Mouse (Mus musculus): ENCODE results near the gene Dnmt1. TPM values are rescaled to one million over a fixed set of nuclear protein-coding genes. Genes with fewer than 3 reads are reported as not detected.

Dnmt1 gene
- polyA plus RNA-seq (2017; shearing (Covaris generic)), result 10 to 100 TPM; 43.0 to 75.2 TPM

DNA sequence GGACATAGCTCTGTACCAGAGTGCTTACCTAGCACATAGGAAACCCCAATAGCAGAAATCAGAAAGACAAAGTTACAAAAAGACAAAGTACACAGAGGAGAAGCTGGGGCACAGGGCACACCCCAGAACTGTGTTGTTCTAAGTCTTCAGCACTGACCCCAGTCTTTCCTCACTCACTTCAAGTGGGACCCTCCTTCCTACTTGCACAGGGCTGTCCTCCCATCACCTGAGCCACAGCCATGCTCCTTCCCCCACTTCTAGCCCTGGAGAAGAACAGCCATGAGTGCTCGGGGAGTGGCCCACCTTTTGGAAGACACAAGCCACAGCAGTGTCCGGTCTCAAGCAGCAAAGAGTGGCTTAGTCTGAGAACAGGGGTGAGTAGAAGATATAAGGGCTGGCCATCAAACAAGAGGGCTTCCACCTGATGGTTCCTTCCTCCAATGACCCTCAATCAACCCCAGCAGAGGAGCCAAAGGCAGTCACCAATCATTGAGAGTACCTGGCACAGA, at the start of gene Dnmt1:
Dnmt1 (minus strand) TSS at position 459 of the 509 bp plus-strand sequence.
- no peak for ATAC-seq

DNA sequence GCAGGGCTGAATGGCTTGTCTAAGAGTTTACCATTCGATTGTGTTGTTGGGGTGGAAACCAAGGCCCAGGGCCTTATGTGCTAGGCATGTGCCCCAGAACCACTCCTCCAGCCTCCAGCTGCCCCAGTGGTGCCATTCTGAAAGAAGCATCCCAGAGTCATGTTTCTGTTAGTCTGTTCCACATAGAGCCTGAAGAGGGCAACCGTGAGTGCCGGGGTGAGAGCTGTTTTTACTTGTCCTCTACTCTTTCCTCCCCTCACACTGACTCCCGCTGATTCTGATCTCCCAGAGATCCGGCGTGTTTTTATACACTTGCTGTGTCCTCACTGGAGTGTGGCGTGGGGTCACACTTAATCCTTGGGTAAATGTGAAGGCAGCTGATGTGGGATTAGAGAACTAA, 48.3 kb upstream of the Dnmt1 start:
- no peak for ATAC-seq

DNA sequence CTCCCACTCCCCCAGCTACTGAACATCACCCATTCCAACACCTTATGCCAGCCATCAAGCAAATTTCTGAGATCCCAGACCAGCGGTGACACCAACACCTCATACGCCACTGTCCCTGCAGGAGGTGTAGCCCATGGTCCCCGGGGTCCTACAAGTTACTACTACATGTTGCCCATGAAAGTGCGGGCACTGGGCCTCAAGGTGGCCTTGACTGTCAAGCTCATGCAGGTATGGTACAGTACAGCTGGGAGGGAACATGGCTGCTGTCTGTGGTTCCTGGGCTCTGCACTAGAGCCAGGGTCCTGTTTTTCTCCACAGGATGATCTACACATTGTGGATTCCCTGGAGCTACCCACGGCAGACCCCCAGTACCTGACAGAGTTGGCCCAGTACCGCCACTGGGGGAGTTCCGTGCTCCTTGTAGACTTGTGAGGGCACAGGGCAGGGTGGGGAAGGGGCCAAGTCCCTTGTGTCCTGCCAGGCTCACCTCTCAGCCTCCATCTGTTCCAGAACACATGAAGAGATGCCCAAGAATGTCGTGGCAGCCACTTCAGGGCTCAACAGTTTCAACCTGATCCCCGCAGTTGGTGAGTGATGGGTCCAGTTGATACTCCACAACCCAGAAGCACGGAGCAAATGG, 47.7 kb upstream of the Dnmt1 start:
- no peak for ATAC-seq

DNA sequence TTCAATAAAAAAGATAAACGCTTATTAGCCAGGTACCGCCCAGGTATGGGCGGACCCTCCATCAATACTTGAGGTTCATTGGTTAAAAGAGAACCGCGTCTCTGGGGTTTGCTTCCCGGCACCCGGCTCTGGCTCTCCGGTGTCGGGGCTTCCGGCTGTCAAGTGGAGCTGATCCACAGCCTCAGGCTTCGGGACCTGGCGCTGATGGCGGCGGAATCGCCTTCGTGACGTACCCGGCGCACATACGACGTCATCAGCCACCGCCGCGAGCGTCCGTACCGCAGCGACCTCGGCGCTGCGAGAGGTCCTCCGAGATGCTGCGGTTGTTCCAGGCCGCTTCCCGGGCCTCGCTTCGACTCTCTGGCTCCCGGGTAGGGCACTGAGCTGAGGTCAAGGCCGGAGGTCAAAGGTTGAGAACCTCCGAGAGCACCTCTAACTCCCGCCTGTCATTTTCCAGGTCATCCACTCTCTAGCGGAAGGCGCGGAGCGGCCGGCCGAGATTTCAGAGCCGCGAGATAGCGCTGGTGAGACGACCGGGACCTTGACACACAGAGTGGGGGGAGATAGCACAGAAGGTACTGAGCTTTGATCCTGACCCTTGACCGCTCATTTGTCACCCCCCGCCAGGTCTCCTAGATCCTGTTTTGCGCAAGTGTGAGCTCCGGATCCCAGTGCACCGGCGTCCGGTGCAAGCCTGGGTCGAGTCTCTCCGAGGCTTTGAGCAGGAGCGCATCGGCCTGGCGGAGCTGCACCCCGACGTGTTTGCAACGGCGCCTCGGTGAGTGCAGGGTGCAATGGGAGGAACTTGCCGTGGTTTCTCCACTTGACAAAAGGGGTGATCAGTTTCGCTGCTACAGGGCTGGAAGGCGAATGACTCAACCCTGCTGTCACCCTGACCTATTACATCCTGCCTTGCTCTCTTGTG, 43.2 kb upstream of the Dnmt1 start, which contains the start of gene Mrpl4:
Mrpl4 (plus strand) TSS at position 112 of the 925 bp plus-strand sequence.
- peak; percentile 86 for ATAC-seq

DNA sequence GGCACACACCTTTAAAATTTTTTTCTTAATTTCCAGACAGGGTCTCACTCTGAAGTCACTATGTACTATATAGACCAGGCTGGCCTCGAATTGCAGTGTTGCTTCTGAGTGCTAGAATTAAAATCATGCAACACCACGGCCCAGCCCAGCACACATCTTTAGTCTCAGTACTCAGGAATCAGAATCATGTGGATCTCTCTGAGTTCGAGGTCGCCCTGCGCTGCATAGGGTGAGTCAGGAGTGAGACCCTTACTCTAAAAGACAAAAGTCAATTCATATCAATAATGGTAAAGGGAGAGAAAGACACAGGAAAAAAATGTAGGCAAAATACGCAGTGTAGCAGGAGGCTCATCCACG, 42.6 kb upstream of the Dnmt1 start:
- ATAC-seq, result no peak

DNA sequence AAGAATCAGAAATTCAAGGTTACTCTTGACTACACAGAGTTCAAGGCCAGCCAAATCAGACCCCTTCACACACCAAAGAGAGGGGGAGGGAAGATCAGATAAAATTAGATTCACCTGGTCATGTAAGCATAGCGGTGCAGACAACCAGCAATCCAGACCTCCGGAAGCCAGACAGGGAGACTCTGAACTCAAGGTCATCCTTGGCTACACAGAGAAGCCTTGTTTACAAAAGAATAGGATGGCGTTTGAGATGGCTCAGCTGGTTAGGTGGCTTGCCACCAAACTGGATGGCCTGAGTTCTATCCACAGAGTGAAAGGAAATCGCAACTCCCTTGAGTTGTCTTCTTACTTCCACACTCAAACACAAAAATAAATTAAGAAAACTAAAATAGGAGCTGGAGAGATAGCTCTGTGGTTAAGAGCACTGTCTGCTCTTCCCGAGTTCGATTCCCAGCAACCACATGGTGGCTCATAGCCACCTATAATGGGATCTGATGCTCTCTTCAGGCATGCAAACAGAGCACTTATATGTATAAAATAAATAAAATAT, 42.0 kb upstream of the Dnmt1 start:
- no peak for ATAC-seq

DNA sequence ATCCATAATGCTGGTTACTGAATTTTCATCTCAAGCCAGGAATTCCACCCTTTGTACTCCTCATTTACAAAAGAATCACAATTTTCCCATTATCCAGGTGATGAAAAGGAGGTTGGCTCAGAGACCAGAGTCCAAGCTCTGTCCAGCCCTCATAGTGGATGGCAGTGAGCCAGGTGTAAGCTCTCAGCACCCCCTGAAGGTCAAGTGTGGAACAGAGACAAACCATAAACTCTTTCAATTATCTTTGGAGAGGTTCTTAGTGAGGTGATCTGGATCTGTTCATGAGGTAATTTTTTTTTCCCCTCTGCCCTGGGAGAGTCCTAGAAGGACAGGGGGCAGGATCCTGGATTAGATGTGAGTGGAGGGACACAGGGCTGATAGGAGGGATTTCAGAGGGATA, 41.1 kb upstream of the Dnmt1 start:
- ATAC-seq, result no peak

DNA sequence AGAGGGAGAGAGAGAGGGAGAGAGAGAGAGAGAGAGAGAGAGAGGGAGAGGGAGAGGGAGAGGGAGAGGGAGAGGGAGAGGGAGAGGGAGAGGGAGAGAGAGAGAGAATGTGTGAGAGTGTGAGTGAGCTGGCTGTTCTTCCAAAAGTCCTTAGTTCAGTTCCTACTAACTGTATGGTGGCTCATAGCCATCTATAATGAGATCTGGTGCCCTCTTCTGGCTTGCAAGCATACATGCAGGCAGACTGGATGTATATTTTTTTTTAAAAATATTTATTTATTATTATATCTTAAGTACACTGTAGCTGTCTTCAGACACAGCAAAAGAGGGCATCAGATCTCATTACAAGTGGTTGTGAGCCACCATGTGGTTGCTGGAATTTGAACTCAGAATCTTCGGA, 38.6 kb upstream of the Dnmt1 start:
- ATAC-seq, result peak; percentile 15

DNA sequence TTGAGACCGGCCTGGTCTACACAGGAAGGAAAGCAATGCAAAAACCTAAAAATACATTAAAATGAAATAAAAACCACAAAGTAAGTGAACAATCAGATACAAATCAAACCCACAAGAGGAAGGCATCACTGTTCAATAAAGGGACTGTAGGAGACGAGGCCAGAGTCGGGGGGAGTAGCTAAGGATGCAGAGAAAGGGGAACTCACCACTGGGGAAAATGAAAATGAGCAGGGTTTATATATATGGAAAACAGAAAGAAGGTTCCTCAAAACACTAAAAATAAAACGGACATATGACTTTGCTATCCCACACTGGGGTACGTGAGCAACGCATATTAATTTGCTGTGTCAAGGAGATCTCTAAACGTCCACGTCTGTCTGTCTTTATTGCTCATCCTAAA, 37.4 kb upstream of the Dnmt1 start:
- ATAC-seq, result no peak

DNA sequence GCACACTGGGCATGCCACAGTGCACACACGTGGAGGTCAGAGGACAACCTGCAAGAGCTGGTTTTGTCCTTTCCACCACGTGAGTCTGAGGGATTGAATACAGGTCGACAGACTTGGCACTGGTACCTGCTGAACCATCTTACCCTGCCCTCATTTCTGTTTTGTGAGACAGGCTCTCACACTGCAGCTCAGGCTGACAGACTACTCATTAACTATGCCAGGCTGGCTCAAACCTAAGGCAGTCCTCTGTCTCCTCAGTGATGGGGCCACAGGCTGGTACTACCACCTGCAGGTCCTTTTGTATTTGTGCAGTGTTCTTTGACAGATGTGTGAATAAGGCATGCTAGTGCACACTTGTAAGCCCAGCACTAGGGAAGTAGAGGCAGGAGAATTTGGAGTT, 35.4 kb upstream of the Dnmt1 start:
- ATAC-seq, result no peak

DNA sequence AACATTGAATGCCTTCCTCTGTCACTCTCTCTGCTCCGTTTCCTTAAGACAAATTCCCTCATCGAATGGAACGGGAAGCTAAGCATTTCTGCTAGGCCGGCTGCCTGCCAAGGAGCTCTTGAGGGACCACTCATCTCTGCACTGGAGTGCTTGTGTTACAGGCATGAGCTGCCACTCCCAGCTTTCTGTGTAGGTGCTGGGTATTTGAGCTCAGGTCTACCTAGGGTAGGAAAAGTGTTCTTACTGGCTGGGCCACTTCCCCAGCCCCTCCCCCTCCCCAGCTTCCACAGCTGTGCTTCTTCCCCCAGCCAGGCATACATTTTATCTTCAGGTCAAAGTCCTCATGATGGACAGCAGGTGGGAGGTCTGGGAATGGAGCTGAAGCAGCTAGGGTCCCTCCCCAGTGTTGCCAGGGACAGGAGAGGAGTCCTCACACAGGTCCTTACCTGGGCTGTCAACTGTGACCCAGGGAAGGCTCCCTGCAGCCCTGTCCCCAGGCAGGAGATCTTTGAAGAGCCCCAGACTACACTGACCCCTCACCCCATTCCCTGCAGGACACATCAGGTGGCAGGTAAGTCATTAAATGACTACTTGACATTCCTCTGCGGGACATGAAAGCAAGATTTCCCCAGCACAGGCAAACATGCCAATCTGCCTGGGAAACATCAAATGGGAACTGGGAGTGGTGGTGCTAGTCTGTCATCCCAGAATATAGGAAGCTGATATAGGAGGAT, 33.6 kb upstream of the Dnmt1 start:
- no peak for ATAC-seq

DNA sequence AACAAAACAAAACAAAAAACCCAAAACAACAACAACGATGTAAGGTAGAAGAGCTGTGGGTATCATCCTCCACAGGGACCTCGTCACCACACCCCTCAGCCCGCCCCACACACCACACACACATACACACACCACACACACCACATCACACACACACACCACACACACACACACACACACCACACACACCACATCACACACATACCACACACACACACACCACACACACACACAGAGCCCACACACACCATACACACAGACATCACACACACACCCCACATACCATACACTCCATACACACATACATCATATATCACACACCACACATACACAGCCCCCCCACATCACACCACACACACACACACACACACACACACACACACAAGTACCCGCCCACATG, 31.9 kb upstream of the Dnmt1 start:
- ATAC-seq, result no peak

DNA sequence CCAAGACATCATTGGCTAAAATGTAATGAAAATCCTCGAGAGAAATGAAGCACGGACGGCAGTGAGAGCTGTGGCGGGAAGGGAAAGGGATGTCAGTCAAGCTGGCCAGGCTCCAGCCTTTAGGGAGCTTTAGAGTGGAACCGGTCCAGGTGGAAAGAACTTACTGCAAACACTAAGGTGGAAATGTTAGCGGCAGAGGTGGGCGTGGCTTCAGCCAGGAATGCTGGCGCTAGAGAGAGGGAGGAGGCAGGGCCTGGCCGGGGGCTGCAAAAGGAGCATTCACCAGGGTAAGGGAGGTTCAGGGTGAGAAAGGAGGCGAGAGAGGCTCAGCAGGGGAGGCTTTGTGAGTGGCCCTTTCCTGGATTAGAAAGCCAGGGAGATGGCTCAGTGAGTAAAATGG, 31.2 kb upstream of the Dnmt1 start:
- no peak for ATAC-seq

DNA sequence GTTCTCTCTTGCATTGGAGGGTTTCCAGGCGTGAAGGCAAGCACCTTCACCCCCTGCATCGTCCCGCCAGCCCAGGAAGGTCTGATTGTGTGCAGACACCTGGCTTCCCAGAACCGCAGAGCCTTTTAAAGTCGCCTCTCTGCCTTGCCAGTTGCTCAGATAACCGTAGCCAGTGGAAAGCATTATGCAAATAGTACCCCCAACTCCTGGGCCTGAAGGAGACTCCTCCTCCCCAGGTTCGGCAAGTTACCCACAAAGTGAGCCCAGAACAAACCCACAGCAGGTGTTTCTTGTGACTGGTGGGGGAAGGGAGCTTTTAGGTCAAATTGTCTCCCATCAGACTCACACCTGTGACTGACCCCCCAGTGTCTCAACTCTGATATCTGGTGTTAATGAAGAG, 28.3 kb upstream of the Dnmt1 start:
- ATAC-seq, result no peak

DNA sequence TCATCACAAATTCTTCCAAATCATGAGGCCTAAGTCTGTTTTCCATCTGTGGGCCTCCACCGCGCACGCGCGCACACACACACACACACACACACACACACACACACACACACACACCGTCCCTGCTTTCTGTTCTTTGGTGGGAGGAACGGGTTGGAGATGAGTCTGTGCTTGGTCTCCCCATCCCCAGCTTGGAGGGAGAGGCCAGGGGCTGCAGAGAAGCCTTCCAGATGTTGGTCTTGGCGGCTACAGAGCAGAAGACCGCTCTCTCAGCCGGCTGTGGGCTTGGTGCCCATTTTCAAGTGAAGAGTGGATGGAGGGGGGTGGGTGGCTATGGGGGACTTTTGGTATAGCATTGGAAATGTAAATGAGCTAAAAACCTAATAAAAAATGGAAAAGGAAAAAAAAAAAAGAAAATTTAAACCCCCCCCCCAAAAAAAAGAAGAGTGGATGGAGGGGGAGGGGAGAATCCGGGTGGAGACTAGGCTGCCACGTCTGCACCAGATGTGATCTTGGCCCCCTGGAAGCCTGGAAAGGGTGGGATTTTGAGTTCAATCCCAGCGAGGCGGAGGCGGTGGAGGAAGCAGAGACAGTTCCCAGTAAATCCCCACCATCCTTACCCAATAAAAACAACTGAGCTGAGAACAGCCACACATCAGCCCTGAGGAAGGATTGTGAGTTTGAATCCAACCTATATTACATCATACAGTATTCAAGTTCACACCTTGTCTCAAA, 27.4 kb upstream of the Dnmt1 start:
- ATAC-seq, result no peak

DNA sequence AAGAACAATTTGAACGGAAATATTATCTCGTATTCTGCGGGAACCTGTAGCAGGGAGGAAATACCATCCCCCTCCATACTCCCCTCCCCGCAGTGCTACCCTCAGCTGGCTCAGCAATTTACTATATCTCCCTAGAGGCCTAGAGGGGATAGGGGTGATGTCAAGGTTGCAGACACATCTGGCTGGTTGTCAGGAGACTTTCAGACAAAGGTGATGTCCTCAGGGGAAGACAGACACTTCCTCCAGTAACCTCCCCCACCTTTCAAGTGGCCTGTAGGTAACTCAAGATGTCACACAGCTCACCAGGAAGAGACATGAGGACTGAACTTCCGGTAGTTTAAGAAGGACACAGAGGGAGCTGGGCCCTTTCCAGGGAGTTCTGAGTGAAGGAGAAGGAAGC, 23.5 kb upstream of the Dnmt1 start:
- peak; percentile 77 for ATAC-seq

DNA sequence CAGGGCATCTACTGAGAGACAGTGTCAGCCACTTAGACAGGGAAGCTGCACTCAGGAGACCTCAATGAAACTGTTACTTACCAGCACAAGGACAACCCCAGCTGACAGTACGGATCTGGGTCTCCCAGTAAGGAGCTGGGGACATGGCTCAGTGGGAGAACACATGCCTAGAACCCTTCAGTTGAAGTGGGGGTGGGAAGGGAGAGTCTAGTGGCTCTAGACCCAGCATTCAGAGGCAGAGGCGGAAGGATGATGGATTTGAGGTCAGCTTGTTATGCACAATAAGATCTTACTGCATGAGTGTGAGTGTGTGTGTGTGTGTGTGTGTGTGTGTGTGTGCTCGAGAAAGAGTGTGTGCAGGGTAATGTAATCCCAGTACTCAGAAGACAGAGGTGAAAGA, 22.5 kb upstream of the Dnmt1 start:
- ATAC-seq, result no peak

DNA sequence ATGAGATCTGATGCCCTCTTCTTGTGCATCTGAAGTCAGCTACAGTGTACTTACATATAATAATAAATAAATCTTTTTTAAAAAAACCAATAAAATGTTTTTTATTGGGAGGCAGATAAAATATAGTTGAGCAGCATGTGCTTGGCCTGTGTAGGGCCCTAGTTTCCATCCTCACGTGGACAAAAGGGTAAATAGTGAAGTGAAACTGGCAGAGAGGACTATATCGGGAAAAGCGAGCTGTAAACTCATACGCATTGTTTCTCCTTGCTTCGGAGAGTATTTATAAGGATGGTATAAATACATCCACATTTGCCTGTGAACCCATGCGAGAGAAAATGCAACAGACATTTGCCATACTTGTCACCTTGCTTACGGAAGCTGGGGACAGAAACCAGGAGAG, 20.1 kb upstream of the Dnmt1 start:
- ATAC-seq, result no peak

DNA sequence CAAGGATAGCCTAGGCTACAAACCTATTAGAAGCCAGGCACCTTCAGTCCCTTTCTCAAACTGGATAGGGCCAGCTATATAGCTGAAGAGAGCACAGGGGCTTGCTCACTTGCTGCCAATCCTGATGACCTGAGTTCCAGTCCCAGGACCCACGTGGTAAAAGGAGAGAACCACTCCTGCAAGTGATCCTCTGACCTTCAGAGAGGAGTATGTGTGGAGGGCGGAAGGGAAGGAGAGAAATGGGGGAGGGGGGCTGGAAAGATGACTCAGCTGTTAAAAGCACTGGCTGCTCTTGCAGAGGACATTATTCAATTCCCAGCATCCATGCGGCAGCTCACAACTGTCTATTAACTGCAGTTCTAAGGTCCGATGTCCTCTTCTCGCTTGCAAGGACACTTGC, 19.5 kb upstream of the Dnmt1 start:
- ATAC-seq, result no peak

DNA sequence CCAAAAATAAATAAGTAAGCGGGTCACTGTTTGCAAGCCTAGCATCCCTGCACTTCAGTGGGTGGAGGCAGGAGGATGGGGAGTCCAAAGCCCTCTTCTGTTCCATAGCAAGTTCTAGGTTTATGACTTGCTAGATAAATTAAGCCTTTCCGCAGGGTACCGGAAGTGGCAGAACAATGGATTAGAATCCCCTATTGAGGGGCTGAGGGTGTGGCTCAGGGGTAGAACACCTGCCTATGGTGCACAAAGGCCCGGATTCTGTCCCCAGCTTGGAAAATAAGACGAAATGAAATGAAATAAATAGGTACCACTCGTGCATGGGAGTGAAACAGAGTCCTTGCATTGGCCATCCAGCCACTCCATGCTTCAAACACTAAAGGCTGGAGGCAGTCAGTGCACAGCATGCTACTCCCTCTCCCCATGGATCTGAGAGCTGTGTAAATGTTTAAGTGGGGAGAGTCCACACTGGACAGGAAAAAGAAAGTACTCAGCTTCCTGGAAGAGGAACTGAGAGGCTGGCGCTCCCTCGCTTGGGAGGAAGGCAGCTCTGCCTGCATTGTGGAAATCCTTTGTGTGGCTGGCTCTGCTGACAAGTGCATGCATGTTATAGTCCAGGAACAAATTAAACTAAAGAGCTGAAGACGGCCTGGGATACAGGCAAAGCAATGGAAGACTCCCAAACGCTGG, 18.9 kb upstream of the Dnmt1 start:
- no peak for ATAC-seq

DNA sequence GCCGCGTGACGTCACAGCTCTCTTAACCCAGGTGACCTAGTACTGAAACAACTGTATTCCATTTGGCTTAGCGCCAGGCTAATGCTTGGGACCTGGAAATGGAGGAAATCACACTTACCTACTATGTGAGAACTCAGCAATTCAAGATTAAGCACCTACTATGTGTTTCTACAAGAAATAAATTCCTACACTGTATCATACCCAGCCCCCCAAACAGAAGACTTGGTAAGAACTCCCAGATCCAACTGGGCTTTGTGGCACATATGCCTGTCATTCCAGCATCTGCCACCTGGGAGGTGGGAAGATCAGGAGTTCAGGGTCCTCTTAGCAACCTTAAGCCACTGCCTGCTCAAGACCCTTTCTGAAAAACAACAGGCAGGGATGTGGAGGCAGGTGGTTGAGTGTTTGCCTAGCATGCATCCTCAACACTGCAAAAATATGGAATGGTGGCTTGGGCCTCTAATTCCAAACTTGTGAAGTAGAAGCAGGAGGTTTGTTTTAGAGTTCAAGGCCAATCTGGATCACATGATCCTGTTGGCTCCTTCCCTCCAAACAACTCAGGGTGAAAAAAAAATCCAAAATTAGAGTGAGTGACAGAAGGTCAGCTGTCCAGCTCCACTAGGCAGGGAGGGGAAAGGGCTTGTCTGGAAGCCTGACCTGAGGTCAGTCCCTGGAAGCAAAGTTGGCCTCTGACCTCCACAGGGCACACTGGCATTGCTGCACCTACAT, 17.4 kb upstream of the Dnmt1 start:
- no peak for ATAC-seq

All from CD4-positive, CD25-positive, alpha-beta regulatory T cell, adult 4 months (primary cell).